Mouse (Mus musculus): ENCODE measurements around the gene Rgs3.

DNA sequence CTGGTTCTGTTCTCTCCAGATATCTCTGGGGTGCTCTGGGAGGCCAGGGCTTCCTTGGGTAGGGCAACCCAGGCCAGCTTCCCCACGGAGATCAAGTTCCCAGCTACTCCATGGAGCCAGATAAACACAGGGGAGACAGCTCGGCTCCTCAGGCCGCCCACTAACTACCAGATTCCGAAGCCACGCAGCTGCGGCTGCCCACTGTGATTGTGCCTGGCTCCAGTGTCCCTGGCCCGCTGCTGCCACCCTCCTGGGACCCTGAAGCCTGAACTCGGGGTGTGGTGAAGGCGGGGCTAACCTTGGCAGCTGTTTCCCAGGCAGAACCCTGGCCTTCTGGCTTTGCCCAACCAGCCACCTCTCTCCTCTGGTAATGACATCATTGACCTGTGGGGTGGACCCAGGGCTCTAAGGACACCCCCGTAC, 184.9 kb downstream of the Rgs3 start:
- TF ChIP-seq CTCF (IDR thresholded peaks at IDR 0.05; ENCODE audit: low read depth) = no peak
- no peak for TF ChIP-seq EP300 (IDR thresholded peaks at IDR 0.05; ENCODE audit: low read depth)

Measured in heart, postnatal 0 days (tissue).